Mouse (Mus musculus): ENCODE data around the gene Nlrp14. TPM values are rescaled to one million over a fixed set of nuclear protein-coding genes. Genes with fewer than 3 reads are reported as not detected.
"Not testable (repeated sequence)": the region's sequence is repeated elsewhere in the genome, so short reads cannot be mapped to it uniquely, and the experiment has no call there.

Nlrp14 gene
- polyA plus RNA-seq (2017; shearing (Covaris generic)): not detected

GRCm38 (mm10) chr7:107166690-107167089 lies at the start of gene Nlrp14:
Gene Nlrp14 (plus strand): TSS chr7:107166990.
- no peak for ATAC-seq

GRCm38 (mm10) chr7:107130983-107131382 lies 35.8 kb upstream of the Nlrp14 start, which contains the start of gene Olfr715:
Gene Olfr715 (minus strand): TSS chr7:107131083.
- ATAC-seq: not testable (repeated sequence)

GRCm38 (mm10) chr7:107138027-107138426 lies 28.8 kb upstream of the Nlrp14 start, which contains the start of gene Olfr716:
Gene Olfr716 (plus strand): TSS chr7:107138327.
- not testable (repeated sequence) for ATAC-seq

- ATAC-seq: no peak
These were observed 13.6 kb downstream of the Nlrp14 start for GRCm38 (mm10) chr7:107180406-107180805.

GRCm38 (mm10) chr7:107201817-107202216 lies 35.0 kb downstream of the Nlrp14 start:
- no peak for ATAC-seq

- no peak for ATAC-seq
These were observed 41.1 kb downstream of the Nlrp14 start for GRCm38 (mm10) chr7:107207843-107208242.

GRCm38 (mm10) chr7:107209204-107209860 lies 42.5 kb downstream of the Nlrp14 start, which contains the start of gene Rbmxl2:
Gene Rbmxl2 (plus strand): TSS chr7:107209445.
- ATAC-seq: no peak

GRCm38 (mm10) chr7:107210126-107210576 lies 43.4 kb downstream of the Nlrp14 start:
- ATAC-seq: no peak

- ATAC-seq: no peak
These were observed 48.9 kb downstream of the Nlrp14 start for GRCm38 (mm10) chr7:107215723-107216122.

- no peak for ATAC-seq
These were observed 50.1 kb downstream of the Nlrp14 start for GRCm38 (mm10) chr7:107216845-107217244.

- no peak for ATAC-seq
These were observed 70.1 kb downstream of the Nlrp14 start for GRCm38 (mm10) chr7:107236854-107237253.

GRCm38 (mm10) chr7:107237498-107237897 lies 70.7 kb downstream of the Nlrp14 start:
- no peak for ATAC-seq

- no peak for ATAC-seq
These were observed 74.6 kb downstream of the Nlrp14 start for GRCm38 (mm10) chr7:107241371-107241883.

Other genes with a start within 250 kb of the Nlrp14 start
- gene Olfr709-ps1, start 234.8 kb upstream of the Nlrp14 start, polyA plus RNA-seq (2017; shearing (Covaris generic)): not detected
- gene Olfr710, start 218.7 kb upstream of the Nlrp14 start, polyA plus RNA-seq (2017; shearing (Covaris generic)): not detected
- gene Olfr6, start 203.1 kb upstream of the Nlrp14 start, polyA plus RNA-seq (2017; shearing (Covaris generic)): under 1 TPM in 1 of 2 experiments, not detected in 1; 0.08 TPM
- not detected for gene Olfr711, start 191.5 kb upstream of the Nlrp14 start, polyA plus RNA-seq (2017; shearing (Covaris generic))
- gene Olfr2, start 160.9 kb upstream of the Nlrp14 start, polyA plus RNA-seq (2017; shearing (Covaris generic)): not detected
- gene Olfr713, start 135.8 kb upstream of the Nlrp14 start, polyA plus RNA-seq (2017; shearing (Covaris generic)): not detected
- gene Olfr714, start 96.0 kb upstream of the Nlrp14 start, polyA plus RNA-seq (2017; shearing (Covaris generic)): not detected
- not detected for gene Olfr17, start 73.8 kb upstream of the Nlrp14 start, polyA plus RNA-seq (2017; shearing (Covaris generic))
- gene Olfr715b, start 56.6 kb upstream of the Nlrp14 start, polyA plus RNA-seq (2017; shearing (Covaris generic)): not detected
- not detected for gene Olfr715, start 35.9 kb upstream of the Nlrp14 start, polyA plus RNA-seq (2017; shearing (Covaris generic))
- under 1 TPM in 1 of 2 experiments, not detected in 1; 0.12 TPM for gene Olfr716, start 28.7 kb upstream of the Nlrp14 start, polyA plus RNA-seq (2017; shearing (Covaris generic))
- gene Rbmxl2, start 42.5 kb downstream of the Nlrp14 start, polyA plus RNA-seq (2017; shearing (Covaris generic)): not detected
- gene Syt9, start 203.7 kb downstream of the Nlrp14 start, polyA plus RNA-seq (2017; shearing (Covaris generic)): not detected